ENCODE assay signal across 24 mouse cellular contexts in the genomic region with DNA sequence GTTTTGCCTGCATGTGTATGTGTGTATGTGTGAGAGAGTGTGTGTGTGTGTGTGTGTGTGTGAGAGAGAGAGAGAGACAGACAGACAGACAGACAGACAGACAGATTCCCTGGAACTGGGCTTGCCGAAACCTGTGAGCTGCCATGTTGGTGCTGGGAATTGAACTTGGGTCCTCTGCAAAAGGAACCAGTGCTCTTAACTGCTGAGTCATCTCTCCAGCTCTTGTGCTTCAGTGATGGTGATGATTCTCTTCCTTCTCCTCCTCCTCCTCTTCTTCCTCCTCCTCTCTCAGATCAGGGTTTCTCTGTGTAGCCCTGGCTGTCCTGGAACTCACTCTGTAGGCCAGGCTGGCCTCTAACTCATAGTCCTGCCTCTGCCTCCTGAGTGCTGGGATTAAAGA. TPM values are rescaled to one million over a fixed set of nuclear protein-coding genes. Genes with fewer than 3 reads are reported as not detected.
DNase-seq lines count a peak whose midpoint lies in the region; ATAC-seq and TF ChIP-seq lines count a peak whose summit lies in the region.
"Had no signal": no experiment of that assay in that cellular context is flagged by ENCODE, and none has a peak within 500 bp of the region (broad histone marks: within the 10 kb centered on the region; RNA-seq: fewer than 3 reads in every experiment).

No protein-coding gene starts in this region.

- TF ChIP-seq CTCF in CH12.LX (conservative IDR thresholded peaks at IDR 0.05 in 1 of 2, IDR thresholded peaks at IDR 0.05 in 1 of 2; ENCODE audit: low read depth in 2 of 2, low read length in 2 of 2) (no peak), MEL (IDR thresholded peaks at IDR 0.05 in 2 of 3, conservative IDR thresholded peaks at IDR 0.05 in 1 of 3; ENCODE audit: control insufficient read depth in 1 of 3, insufficient read depth in 1 of 3, low read depth in 2 of 3, low read length in 3 of 3, poor library complexity in 1 of 3, severe bottlenecking in 1 of 3) (no peak)

- H3K4me3 ChIP-seq in megakaryocyte, embryonic 14.5 days (replicated peaks) = peak overlapping the region; percentile 86
- H3K4me3 ChIP-seq in CH12.LX (replicated peaks in 1 of 3; ENCODE audit: low read depth in 2 of 3, low read length in 2 of 3, poor library complexity in 1 of 3) (no peak overlapping the region), MEL (ENCODE audit: control insufficient read depth in 1 of 2, insufficient read depth in 1 of 2, low read depth in 2 of 2, low read length in 2 of 2) (no peak overlapping the region), macrophage (ENCODE audit: inconsistent target) (no peak overlapping the region)
- H3K4me3 ChIP-seq in limb, embryonic 10.5 days = no peak overlapping the region
- no peak overlapping the region for H3K4me3 ChIP-seq in forebrain, embryonic 16.5 days (replicated peaks; ENCODE audit: low read length)
- H3K4me3 ChIP-seq: forebrain, embryonic 10.5 days; forebrain, embryonic 13.5 days; heart, adult 2 months; heart, embryonic 10.5 days; heart, embryonic 13.5 days; hindbrain, embryonic 12.5 days; hindbrain, embryonic 15.5 days had no signal

- no peak for ATAC-seq in megakaryocyte, adult 5-6 weeks (ENCODE audit: poor library complexity, severe bottlenecking)
- ATAC-seq in forebrain, embryonic 16.5 days = no peak
- ATAC-seq: CD4-positive, CD25-positive, alpha-beta regulatory T cell, adult 4 months; forebrain, embryonic 13.5 days; forebrain, postnatal 0 days; intestine, postnatal 0 days had no signal

- no peak overlapping the region for H3K4me2 ChIP-seq in CH12.LX (ENCODE audit: insufficient read depth, low read depth, poor library complexity, severe bottlenecking)
- no peak overlapping the region for H3K4me2 ChIP-seq in forebrain, embryonic 16.5 days (ENCODE audit: low read length)
- H3K4me2 ChIP-seq: forebrain, embryonic 13.5 days; heart, embryonic 13.5 days; hindbrain, embryonic 12.5 days; hindbrain, embryonic 15.5 days had no signal

- in situ Hi-C loops in CH12.LX (cut with MboI; ENCODE audit: low pct_ligation_motif_present, low pct_unique_long_range_greater_than_20kb, low sequenced_read_pairs) = no loop called here

- TF ChIP-seq RAD21 in CH12.LX (IDR thresholded peaks at IDR 0.05; ENCODE audit: low read depth, low read length) = no peak
- no peak for TF ChIP-seq RAD21 in MEL (IDR thresholded peaks at IDR 0.05; ENCODE audit: low read depth, low read length)

- WGBS in macrophage (ENCODE audit: missing documents) = 80% methylated on average over 1 of the region's 1 CpGs
- 88% methylated on average over 1 of the region's 1 CpGs for WGBS in limb, embryonic 10.5 days
- 100% methylated on average over 1 of the region's 1 CpGs for WGBS in forebrain, embryonic 16.5 days

- H3K36me3 ChIP-seq in megakaryocyte, embryonic 14.5 days (replicated peaks; ENCODE audit: low read length) = peaks cover 65% of the 10 kb centered on the region
- peaks cover 2 to 63% of the 10 kb centered on the region in 2 experiments for H3K36me3 ChIP-seq in CH12.LX (replicated peaks in 1 of 2; ENCODE audit: control insufficient read depth in 1 of 2, insufficient read depth in 1 of 2, low read length in 1 of 2)
- peaks cover 2 to 47% of the 10 kb centered on the region in 2 experiments for H3K36me3 ChIP-seq in MEL (ENCODE audit: control insufficient read depth in 1 of 2, insufficient read depth in 2 of 2, low read length in 2 of 2)
- no peaks in the 10 kb centered on the region for H3K36me3 ChIP-seq in macrophage (ENCODE audit: inconsistent target)
- H3K36me3 ChIP-seq in limb, embryonic 10.5 days = no peaks in the 10 kb centered on the region
- H3K36me3 ChIP-seq in forebrain, embryonic 16.5 days (ENCODE audit: control insufficient read depth, insufficient read depth) = no peaks in the 10 kb centered on the region
- H3K36me3 ChIP-seq: forebrain, embryonic 10.5 days; heart, embryonic 10.5 days; heart, embryonic 13.5 days; hindbrain, embryonic 12.5 days; hindbrain, embryonic 15.5 days had no signal

- no peaks in the 10 kb centered on the region for H3K9me3 ChIP-seq in megakaryocyte, embryonic 14.5 days
- H3K9me3 ChIP-seq in CH12.LX (replicated peaks; ENCODE audit: low read length) (no peaks in the 10 kb centered on the region), MEL (replicated peaks; ENCODE audit: insufficient read depth, low read length) (no peaks in the 10 kb centered on the region)
- H3K9me3 ChIP-seq in limb, embryonic 10.5 days (replicated peaks) = no peaks in the 10 kb centered on the region
- no peaks in the 10 kb centered on the region for H3K9me3 ChIP-seq in forebrain, embryonic 16.5 days (ENCODE audit: control insufficient read depth, low read length)
- H3K9me3 ChIP-seq: forebrain, embryonic 10.5 days; forebrain, embryonic 13.5 days; heart, embryonic 10.5 days; heart, embryonic 13.5 days; hindbrain, embryonic 12.5 days; hindbrain, embryonic 15.5 days had no signal

- H3K9ac ChIP-seq in CH12.LX (ENCODE audit: insufficient read depth, low read depth) (no peak overlapping the region), MEL (ENCODE audit: control insufficient read depth, low read depth, low read length, poor library complexity, severe bottlenecking) (no peak overlapping the region)
- no peak overlapping the region for H3K9ac ChIP-seq in forebrain, embryonic 16.5 days (replicated peaks; ENCODE audit: low read depth, low read length)
- H3K9ac ChIP-seq: forebrain, embryonic 13.5 days; forebrain, postnatal 0 days; heart, embryonic 13.5 days; hindbrain, embryonic 12.5 days; hindbrain, embryonic 15.5 days had no signal

- dilution Hi-C loops in CH12.LX (cut with MboI; ENCODE audit: extremely low pct_ligation_motif_present, extremely low pct_unique_long_range_greater_than_20kb, low sequenced_read_pairs) = no loop called here

- peaks cover 88% of the 10 kb centered on the region for H3K4me1 ChIP-seq in megakaryocyte, embryonic 14.5 days
- peaks cover 24 to 80% of the 10 kb centered on the region in 2 experiments for H3K4me1 ChIP-seq in CH12.LX (ENCODE audit: control insufficient read depth in 1 of 2, insufficient read depth in 2 of 2)
- peaks cover 34 to 44% of the 10 kb centered on the region in 2 experiments for H3K4me1 ChIP-seq in MEL (ENCODE audit: control insufficient read depth in 1 of 2, insufficient read depth in 2 of 2, low read length in 2 of 2)
- peaks cover 24% of the 10 kb centered on the region for H3K4me1 ChIP-seq in limb, embryonic 10.5 days
- H3K4me1 ChIP-seq in forebrain, embryonic 16.5 days (replicated peaks; ENCODE audit: control insufficient read depth, insufficient read depth, low read length) = peaks cover 12% of the 10 kb centered on the region
- H3K4me1 ChIP-seq: heart, embryonic 10.5 days had no signal

- TF ChIP-seq POLR2A in CH12.LX (IDR thresholded peaks at IDR 0.05; ENCODE audit: low read depth, low read length) (no peak), MEL (IDR thresholded peaks at IDR 0.05; ENCODE audit: control insufficient read depth in 1 of 2, insufficient read depth in 1 of 2, low read depth in 1 of 2, low read length in 2 of 2, poor library complexity in 1 of 2) (no peak; a peak in 1 of 4 replicates)

- no peak for TF ChIP-seq EP300 in CH12.LX (IDR thresholded peaks at IDR 0.05; ENCODE audit: low read length)
- no peak for TF ChIP-seq EP300 in MEL (IDR thresholded peaks at IDR 0.05; ENCODE audit: low read depth in 1 of 2, low read length in 2 of 2)

- H3K27me3 ChIP-seq in megakaryocyte, embryonic 14.5 days (replicated peaks) = no peaks in the 10 kb centered on the region
- no peaks in the 10 kb centered on the region for H3K27me3 ChIP-seq in CH12.LX (replicated peaks)
- no peaks in the 10 kb centered on the region for H3K27me3 ChIP-seq in MEL (ENCODE audit: control insufficient read depth in 1 of 2, insufficient read depth in 2 of 2, low read length in 2 of 2)
- H3K27me3 ChIP-seq in limb, embryonic 10.5 days (ENCODE audit: low read depth, poor library complexity, severe bottlenecking) = no peaks in the 10 kb centered on the region
- no peaks in the 10 kb centered on the region for H3K27me3 ChIP-seq in forebrain, embryonic 16.5 days (replicated peaks; ENCODE audit: control insufficient read depth, insufficient read depth, low read length)
- H3K27me3 ChIP-seq: forebrain, embryonic 13.5 days; hindbrain, embryonic 12.5 days; hindbrain, embryonic 15.5 days had no signal

- H3K79me2 ChIP-seq in CH12.LX (replicated peaks; ENCODE audit: control insufficient read depth, extremely low read depth, insufficient read depth, poor library complexity, severe bottlenecking) (peaks cover 50% of the 10 kb centered on the region), MEL (ENCODE audit: control insufficient read depth, insufficient read depth, low read length, poor library complexity) (peaks cover 90% of the 10 kb centered on the region), macrophage (ENCODE audit: inconsistent target) (peaks cover 95% of the 10 kb centered on the region)

- 0 out of 2 replicates have a peak overlapping the region, but pooled peaks have one; percentile 8 for H3K27ac ChIP-seq in CH12.LX (ENCODE audit: insufficient read depth, low read depth)
- peak overlapping the region; percentile 52 for H3K27ac ChIP-seq in MEL (ENCODE audit: control insufficient read depth, low read depth, low read length)
- H3K27ac ChIP-seq in macrophage = peak overlapping the region; percentile 43
- H3K27ac ChIP-seq in limb, embryonic 10.5 days = no peak overlapping the region
- H3K27ac ChIP-seq in forebrain, embryonic 16.5 days (ENCODE audit: low read length) = no peak overlapping the region
- H3K27ac ChIP-seq: forebrain, embryonic 10.5 days; forebrain, embryonic 13.5 days; heart, adult 2 months; heart, embryonic 10.5 days; heart, embryonic 13.5 days; hindbrain, embryonic 12.5 days; hindbrain, embryonic 15.5 days had no signal

- no peak for DNase-seq in CH12.LX (ENCODE audit: extremely low read depth)
- peak; percentile 52 for DNase-seq in MEL (ENCODE audit: low read depth, low spot score)
- DNase-seq in limb, embryonic 10.5 days (ENCODE audit: low spot score) = no peak
- DNase-seq: adrenal gland, postnatal 10 days; adrenal gland, postnatal 36 days; cerebellum, adult 11 months; cerebellum, adult 8-10 months; cerebellum, postnatal 14 days; forebrain, postnatal 0 days; gastrocnemius, postnatal 25 days; heart, adult 2 months; heart, postnatal 14 days had no signal

RNA-seq across cellular contexts. Expression of a gene that starts 4.7 kb away (rescaled TPM):
- polyA plus RNA-seq in megakaryocyte, embryonic 14.5 days (2012; ENCODE audit: insufficient read depth, low replicate concordance) = 2.0 and 5.1 TPM in 2 replicates
- total RNA-seq in megakaryocyte, adult 5-6 weeks (2015) = 13.3 and 18.0 TPM in 2 replicates
- total RNA-seq in megakaryocyte, adult 5-6 weeks (2017) = 16.6 and 17.4 TPM in 2 replicates
- total RNA-seq in CH12.LX (2012; rRNA removed) = 36.3 and 37.4 TPM in 2 replicates
- total RNA-seq in CH12.LX (2014; rRNA removed) = 26.5 and 30.2 TPM in 2 replicates
- 42.2 and 49.7 TPM in 2 replicates for polyA plus RNA-seq in CH12.LX (2012; ENCODE audit: insufficient read length, low read depth)
- total RNA-seq in MEL (2012; rRNA removed) = 30.9 and 31.5 TPM in 2 replicates
- polyA plus RNA-seq in MEL (2012; ENCODE audit: insufficient read depth in 1 of 2, insufficient read length in 2 of 2, low read depth in 1 of 2, low replicate concordance in 2 of 2, missing spikeins in 1 of 2) = 10 to 100 TPM; 34.2 to 39.8 TPM
- total RNA-seq in macrophage (2018; cell fraction: chromatin; rRNA removed) = 100 to 1,000 TPM; 106 to 796 (median 207) TPM
- 10 to 100 TPM; 13.3 to 51.1 (median 29.1) TPM for total RNA-seq in macrophage (2018; cell fraction: cytosol; rRNA removed)
- 100 to 1,000 TPM in 16 of 26 experiments, 10 to 100 TPM in 10; 47.2 to 324 (median 121) TPM for total RNA-seq in macrophage (2018; cell fraction: nucleus; rRNA removed)
- 19.8 to 46.6 TPM (median 31.3 TPM) in 3 replicates for polyA plus RNA-seq in macrophage (2018)
- 10.9 and 12.3 TPM in 2 replicates for polyA plus RNA-seq in limb, embryonic 10.5 days (2016; fragmentation: Nextera tagmentation; extraction: Ambion mirVana)
- 11.3 and 11.6 TPM in 2 replicates for polyA plus RNA-seq in forebrain, embryonic 16.5 days (2015; fragmentation: Nextera tagmentation; extraction: Ambion mirVana)

RNA-seq across cellular contexts. Expression of a gene that starts 48.8 kb away (rescaled TPM):
- polyA plus RNA-seq in megakaryocyte, embryonic 14.5 days (2012; ENCODE audit: insufficient read depth, low replicate concordance) = 5.5 and 17.8 TPM in 2 replicates
- total RNA-seq in megakaryocyte, adult 5-6 weeks (2015) = 70.0 and 77.0 TPM in 2 replicates
- total RNA-seq in megakaryocyte, adult 5-6 weeks (2017) = 31.8 and 39.4 TPM in 2 replicates
- total RNA-seq in CH12.LX (2012; rRNA removed) (32.8 and 38.5 TPM in 2 replicates), CH12.LX (2014; rRNA removed) (153 and 159 TPM in 2 replicates), MEL (2012; rRNA removed) (40.3 and 44.8 TPM in 2 replicates)
- polyA plus RNA-seq in CH12.LX (2012; ENCODE audit: insufficient read length, low read depth) (54.9 and 56.8 TPM in 2 replicates), MEL (2012; ENCODE audit: insufficient read depth in 1 of 2, insufficient read length in 2 of 2, low read depth in 1 of 2, low replicate concordance in 2 of 2, missing spikeins in 1 of 2) (10 to 100 TPM in 1 of 2 experiments, not detected in 1; 46.9 TPM), macrophage (2018) (27.5 to 50.0 TPM (median 40.9 TPM) in 3 replicates)
- 10 to 100 TPM in 23 of 26 experiments, 1 to 10 TPM in 3; 4.6 to 43.7 (median 18.2) TPM for total RNA-seq in macrophage (2018; cell fraction: chromatin; rRNA removed)
- 10 to 100 TPM; 22.7 to 37.3 (median 32.0) TPM for total RNA-seq in macrophage (2018; cell fraction: cytosol; rRNA removed)
- total RNA-seq in macrophage (2018; cell fraction: nucleus; rRNA removed) = 10 to 100 TPM in 23 of 26 experiments, 1 to 10 TPM in 3; 7.0 to 47.6 (median 23.3) TPM
- 138 and 166 TPM in 2 replicates for polyA plus RNA-seq in limb, embryonic 10.5 days (2016; fragmentation: Nextera tagmentation; extraction: Ambion mirVana)
- polyA plus RNA-seq in forebrain, embryonic 16.5 days (2015; fragmentation: Nextera tagmentation; extraction: Ambion mirVana) = 206 and 213 TPM in 2 replicates

Comparison
In these comparisons a context has a peak if more than half of its experiments do, and no peak if none do; other contexts are left out.
1. H3K27ac ChIP-seq: peak in CH12.LX (single experiment), MEL (single experiment) and macrophage (single experiment); none in limb, embryonic 10.5 days (single experiment) and forebrain, embryonic 16.5 days (single experiment).